Mouse (Mus musculus) adrenal gland, adult (tissue): ENCODE measurements around the gene Mthfsl.
"Not testable (repeated sequence)": the region's sequence is repeated elsewhere in the genome, so short reads cannot be mapped to it uniquely, and the experiment has no call there.

Source experiments
- DNase-seq, 2 experiments: peaks; one replicate each; pipeline ENCODE4 v3.0.0; 2022 to 2023; ENCODE audit warnings: low spot score in 1 of 2; ENCODE audit not compliant: inconsistent age in 2 of 2

The Mthfsl gene

DNA sequence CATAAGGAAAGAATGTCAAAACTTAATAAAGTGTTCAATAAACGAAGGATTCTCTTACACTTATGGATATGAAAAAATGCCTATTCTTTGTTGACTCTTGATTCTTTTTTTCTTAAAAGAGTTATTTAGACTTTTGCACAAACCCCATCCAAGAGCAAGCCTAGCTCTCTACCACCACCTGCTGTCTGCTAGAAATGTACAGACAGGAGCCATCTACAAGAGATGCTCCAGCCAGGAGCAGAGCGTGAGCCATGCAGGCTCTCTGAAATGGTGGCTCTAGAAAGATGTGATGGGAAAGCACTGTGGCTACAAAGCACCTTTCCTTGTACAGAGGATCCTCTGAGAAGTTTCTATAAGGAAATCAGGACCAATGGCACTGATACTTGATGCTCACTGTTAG lies 21.4 kb downstream of the Mthfsl start:
- not testable (repeated sequence) for DNase-seq

DNA sequence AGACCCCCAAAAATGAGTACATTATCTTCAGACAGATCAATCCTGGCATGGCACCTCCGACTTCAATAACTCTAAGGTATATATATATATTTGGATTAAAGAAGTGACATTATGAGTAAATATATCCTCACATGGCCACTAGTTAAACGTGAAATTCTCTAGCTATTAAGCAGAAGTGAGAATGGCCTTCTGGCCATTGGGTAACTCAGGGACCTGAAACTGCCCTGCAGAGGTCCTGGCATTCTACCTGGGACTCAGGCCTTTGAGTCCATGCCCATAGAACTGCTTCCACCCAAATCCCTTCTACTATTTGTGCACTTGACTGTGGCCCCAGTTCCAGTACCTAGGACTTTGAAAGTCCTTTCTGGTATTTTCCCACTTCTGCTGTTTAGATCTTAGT lies 28.8 kb downstream of the Mthfsl start:
- peak in 1 of 2 experiments; percentile 7 for DNase-seq

DNA sequence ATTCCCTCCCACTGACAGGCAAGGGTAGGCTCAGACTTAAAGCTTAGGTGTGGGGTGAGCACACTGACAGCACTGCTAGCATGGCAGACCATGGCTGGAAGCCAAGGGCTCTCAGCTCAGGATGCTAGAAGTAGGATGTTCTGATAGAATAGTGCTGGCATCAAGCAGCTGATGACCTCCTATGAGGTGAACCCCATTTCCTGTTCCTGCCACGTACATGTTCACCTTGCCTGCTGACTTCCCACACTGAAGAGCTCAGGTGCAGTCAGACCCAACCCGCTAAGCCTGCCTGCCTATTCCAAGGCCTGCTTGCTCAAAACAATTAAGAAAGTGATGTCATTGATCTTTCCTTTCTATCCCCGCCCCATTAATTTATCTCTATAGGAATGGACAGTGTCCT lies 30.6 kb downstream of the Mthfsl start:
- DNase-seq, result peak in 1 of 2 experiments; percentile 12

DNA sequence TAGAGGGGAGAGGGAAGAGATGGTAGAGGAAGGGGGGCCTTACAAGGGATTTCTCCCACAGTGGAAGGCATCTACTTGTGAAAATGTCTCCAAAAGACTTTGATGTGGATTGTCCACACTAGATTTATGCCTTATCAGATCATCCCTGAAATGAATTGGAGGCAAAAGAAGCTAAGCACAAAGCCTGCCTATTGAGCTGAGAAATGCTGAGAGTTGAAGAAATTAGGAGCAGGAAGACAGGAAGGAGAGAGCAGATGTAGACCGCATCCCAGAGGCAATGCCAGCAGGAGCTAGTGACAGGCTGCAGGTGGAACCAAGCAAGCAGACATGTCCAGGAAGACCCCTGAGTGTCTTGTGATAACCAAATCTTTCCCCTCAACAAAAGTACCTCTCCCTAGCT lies 33.4 kb downstream of the Mthfsl start:
- peak in 1 of 2 experiments; percentile 14 for DNase-seq

DNA sequence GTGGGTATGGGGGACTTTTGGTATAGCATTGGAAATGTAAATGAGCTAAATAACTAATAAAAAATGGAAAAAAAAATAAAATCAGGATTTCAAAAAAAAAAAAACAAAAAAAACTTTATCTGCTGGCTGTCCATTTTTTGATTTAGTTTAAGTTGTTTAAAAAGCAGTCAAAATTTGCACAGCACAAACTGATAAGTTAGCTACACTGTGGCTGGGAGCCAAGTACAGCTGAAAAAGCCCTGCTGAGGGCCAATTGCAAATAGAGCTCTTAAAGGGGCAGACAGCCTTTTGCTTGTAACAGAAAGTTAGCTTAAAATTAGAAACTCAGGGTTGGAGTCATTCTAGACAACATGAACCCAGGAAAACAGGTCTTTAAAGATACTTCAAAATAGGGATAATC lies 61.8 kb downstream of the Mthfsl start:
- not testable (repeated sequence) for DNase-seq

DNA sequence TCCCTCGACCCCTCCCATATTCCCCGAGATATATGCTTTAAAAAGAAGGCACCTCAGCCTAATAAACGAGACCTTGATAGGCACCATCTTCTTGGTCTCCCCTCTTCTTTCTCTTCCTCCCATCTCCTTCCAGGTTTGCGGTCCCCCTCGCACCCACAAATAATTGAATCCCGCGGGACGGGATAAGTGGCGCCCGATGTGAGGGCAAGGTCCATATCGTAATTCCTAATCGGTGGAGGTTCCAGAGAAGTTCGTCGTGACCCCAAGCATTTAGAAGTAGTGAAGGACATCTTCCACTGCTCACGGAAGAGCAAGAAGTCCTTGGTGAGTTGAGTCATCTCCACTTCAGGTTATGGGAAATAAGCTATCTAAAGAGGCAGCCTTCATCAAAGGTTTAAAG lies 69.4 kb downstream of the Mthfsl start:
- DNase-seq, result not testable (repeated sequence)
